Mouse (Mus musculus) C2C12 (cell line): ENCODE results near the gene Mrpl57. TPM values are rescaled to one million over a fixed set of nuclear protein-coding genes. Genes with fewer than 3 reads are reported as not detected.
A peak's percentile ranks its signal among the peaks of the same experiment; 100 is the strongest.

ENCODE experiments used
- H3K27me3 ChIP-seq: one replicate; pipeline ENCODE4 v1.6.1; 2011; ENCODE audit not compliant: control insufficient read depth, insufficient read depth, insufficient read length
- H3K36me3 ChIP-seq: one replicate; pipeline ENCODE4 v1.6.1; 2011; ENCODE audit not compliant: control insufficient read depth, insufficient read depth
- H3K4me3 ChIP-seq: one replicate; pipeline ENCODE4 v1.5.1; 2011; ENCODE audit warnings: mild to moderate bottlenecking, control low read depth; ENCODE audit not compliant: poor library complexity, insufficient read depth, severe bottlenecking
- H3K79me2 ChIP-seq: one replicate; pipeline ENCODE4 v1.6.1; 2011; ENCODE audit not compliant: control insufficient read depth, insufficient read depth
- H3K79me3 ChIP-seq: one replicate; pipeline ENCODE4 v1.6.1; 2011; ENCODE audit warnings: low read depth, control low read depth
- H3ac ChIP-seq: one replicate; pipeline ENCODE3; 2011; ENCODE audit warnings: low read depth; ENCODE audit not compliant: control insufficient read depth, insufficient read length
- CEBPB ChIP-seq: IDR thresholded peaks from one replicate; pipeline ENCODE4 v1.6.1; 2011; ENCODE audit warnings: low read depth, mild to moderate bottlenecking, control low read depth, moderate library complexity
- CTCF ChIP-seq: IDR thresholded peaks from one replicate; pipeline ENCODE4 v1.5.1; 2011; ENCODE audit not compliant: control insufficient read depth, insufficient read depth, insufficient read length
- FOSL1 ChIP-seq: IDR thresholded peaks from one replicate; pipeline ENCODE4 v1.8.0; 2011; ENCODE audit warnings: mild to moderate bottlenecking, low read length; ENCODE audit not compliant: poor library complexity, insufficient read depth, severe bottlenecking
- MAX ChIP-seq: IDR thresholded peaks from one replicate; pipeline ENCODE4 v1.6.1; 2011; ENCODE audit warnings: mild to moderate bottlenecking, control low read depth
- MYOD1 ChIP-seq: IDR thresholded peaks from one replicate; pipeline ENCODE4 v1.6.1; 2011; ENCODE audit warnings: low read depth; ENCODE audit not compliant: control insufficient read depth, insufficient read length
- MYOG ChIP-seq: IDR thresholded peaks from one replicate; pipeline ENCODE4 v1.6.1; 2011; ENCODE audit not compliant: control insufficient read depth, insufficient read length; ENCODE audit errors: extremely low read depth
- USF1 ChIP-seq: IDR thresholded peaks from one replicate; pipeline ENCODE4 v1.6.1; 2011; ENCODE audit warnings: low read depth, mild to moderate bottlenecking, control low read depth, moderate library complexity
- long read RNA-seq, 2 experiments: library from polyadenylated mRNA; unstranded; transcript quantifications; one replicate each; pipeline ENCODE4 v2.0.0; 2019 to 2020
- polyA plus RNA-seq: library from polyadenylated mRNA; unstranded; fragments of >200 nt; fragmentation: generic; extraction: Trizol; gene quantifications from one replicate; pipeline ENCODE4 v1.2.1, GENCODE M21; 2012; ENCODE audit warnings: missing spikeins

Mrpl57 gene
- polyA plus RNA-seq, result 137 TPM
- long read RNA-seq, experiment 1, transcript Mrpl57-201 (2 exons, 2,877 nt), result major isoform, 34 of 46 reads
- long read RNA-seq, experiment 1, transcript Mrpl57-202 (1 exons, 519 nt), result minor isoform, 9 of 46 reads
- long read RNA-seq, experiment 1, partial matches to known transcripts, result 0 of 46 reads
- long read RNA-seq, experiment 1, other reads (novel, unspliced or antisense), result 3 of 46 reads
- long read RNA-seq, experiment 2, transcript Mrpl57-201 (2 exons, 2,877 nt), result major isoform, 5 of 9 reads
- long read RNA-seq, experiment 2, partial matches to known transcripts, result 0 of 9 reads
- long read RNA-seq, experiment 2, other reads (novel, unspliced or antisense), result 1 of 9 reads

DNA sequence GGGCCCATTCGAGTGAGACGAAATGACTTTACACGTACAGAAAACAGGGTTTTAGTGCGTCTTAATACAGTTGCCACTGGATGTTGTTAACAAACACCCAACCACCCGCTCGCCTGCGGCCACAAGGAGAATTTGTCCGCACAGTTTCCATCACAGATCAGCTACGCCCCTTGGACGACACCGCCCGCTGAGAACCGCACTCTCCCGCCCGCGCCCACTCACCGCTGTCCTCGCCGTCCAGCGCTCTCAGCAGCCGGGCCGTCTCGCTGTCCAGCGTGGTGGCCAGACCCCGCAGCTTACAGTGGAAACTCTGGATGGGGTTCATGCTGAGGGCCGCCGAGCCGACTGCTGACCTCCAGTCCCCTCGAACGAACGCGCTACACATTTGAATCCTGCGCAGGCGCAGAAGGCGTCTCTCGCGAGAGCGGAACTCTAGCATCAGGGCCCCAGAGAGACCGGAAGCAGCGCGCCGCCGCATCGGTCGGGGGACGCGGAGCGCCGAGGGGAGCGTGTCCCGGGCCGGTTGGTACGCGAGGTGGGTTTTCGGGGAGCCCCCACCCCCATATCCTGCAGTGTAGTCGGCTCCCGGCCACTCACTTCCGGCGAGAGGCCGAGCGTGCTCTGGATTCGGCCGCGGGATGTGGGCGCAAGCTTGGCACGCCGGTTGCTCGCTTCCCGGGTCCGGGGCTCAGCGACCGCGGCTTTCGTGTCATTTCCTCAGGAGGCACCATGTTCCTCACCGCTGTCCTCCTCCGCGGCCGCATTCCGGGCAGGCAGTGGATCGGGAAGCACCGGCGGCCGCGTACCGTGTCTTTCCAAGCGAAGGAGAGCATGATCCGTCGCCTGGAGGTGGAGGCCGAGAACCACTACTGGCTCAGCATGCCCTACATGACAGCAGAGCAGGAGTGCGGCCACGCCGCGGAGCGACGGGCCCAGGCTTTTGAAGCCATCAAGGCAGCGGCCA is at the start of gene Mrpl57, which contains the start of gene Ska3:
Gene Mrpl57 (plus strand): TSS at position 447 of the 964 bp plus-strand sequence.
Gene Ska3 (minus strand): TSS at position 398 of the 964 bp plus-strand sequence.
- H3K79me3 ChIP-seq, result peaks cover 44% of the 10 kb centered on the region
- peaks cover 56% of the 10 kb centered on the region for H3K79me2 ChIP-seq
- peak within 1 kb of the TSS; percentile 91 for H3ac ChIP-seq
- H3K4me3 ChIP-seq, result peak within 1 kb of the TSS; percentile 71
- peaks cover 25% of the 10 kb centered on the region for H3K36me3 ChIP-seq
- no peaks in the 10 kb centered on the region for H3K27me3 ChIP-seq
- TF ChIP-seq MAX (peak; percentile 83), FOSL1 (no peak)

DNA sequence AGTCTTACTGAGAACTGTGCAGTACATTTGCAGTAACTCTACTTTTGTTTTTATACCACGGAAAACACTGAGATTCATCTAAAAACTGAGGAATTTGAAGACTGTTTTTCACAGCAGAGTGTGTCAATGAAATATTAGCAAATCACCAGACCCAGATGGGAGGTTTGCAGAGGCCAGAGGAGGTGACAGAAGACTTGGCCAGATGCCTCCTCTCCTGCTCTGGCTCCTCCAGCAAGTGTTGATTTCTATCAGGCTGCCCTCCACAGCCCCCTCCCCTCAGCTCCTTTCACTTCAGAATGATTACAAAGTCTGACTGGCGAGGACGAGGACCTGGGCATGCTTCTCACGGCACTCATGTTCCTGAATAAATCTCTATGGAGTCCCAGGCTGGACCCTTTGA is 38.6 kb upstream of the Mrpl57 start:
- no peaks in the 10 kb centered on the region for H3K79me2 ChIP-seq
- H3K4me3 ChIP-seq, result no peak overlapping the region
- H3K36me3 ChIP-seq, result no peaks in the 10 kb centered on the region
- H3K27me3 ChIP-seq, result no peaks in the 10 kb centered on the region
- no peak overlapping the region for H3ac ChIP-seq
- TF ChIP-seq FOSL1 (no peak), CTCF (no peak), MYOD1 (no peak), CEBPB (no peak), MAX (no peak), MYOG (no peak), USF1 (no peak)
- no peaks in the 10 kb centered on the region for H3K79me3 ChIP-seq

DNA sequence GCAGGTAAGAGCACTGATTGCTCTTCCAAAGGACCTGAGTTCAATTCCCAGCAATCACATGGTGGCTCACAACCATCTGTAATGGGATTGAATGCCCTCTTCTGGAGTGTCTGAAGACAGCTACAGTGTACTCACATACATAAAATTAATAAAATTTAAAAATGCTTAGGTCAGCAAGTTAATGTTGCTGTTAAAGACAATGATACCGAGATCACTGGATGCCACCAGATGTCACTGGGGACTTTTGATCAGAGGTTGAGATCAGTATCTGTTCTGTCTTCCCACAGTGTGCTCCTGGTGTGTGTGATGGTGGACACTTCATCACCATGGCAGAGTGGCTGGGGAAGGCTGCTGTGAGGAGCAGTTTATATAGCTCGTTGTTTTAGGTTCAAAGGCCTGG is 36.7 kb upstream of the Mrpl57 start:
- TF ChIP-seq FOSL1 (no peak), MAX (no peak), MYOD1 (no peak), CTCF (no peak), CEBPB (no peak), USF1 (no peak), MYOG (no peak)
- H3ac ChIP-seq, result no peak overlapping the region
- no peaks in the 10 kb centered on the region for H3K36me3 ChIP-seq

DNA sequence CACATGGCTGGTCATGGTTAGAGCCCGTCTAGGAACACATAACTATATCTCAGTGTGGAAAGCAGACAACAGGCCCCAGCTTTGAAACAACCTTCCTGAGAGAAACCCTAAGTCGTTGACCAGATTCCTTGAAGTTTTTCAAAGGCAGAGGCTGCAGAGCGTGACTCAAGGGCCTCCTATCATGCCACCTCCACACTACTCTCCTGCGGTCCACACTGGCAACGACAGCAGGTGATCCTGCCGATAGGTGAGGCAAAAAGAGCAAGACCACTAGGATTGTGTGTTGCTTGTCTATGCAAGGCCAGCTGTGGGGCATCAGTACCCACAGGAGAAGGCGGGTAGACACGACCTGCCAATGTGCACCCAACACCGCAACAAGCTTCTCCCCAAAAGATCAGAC is 36.3 kb upstream of the Mrpl57 start:
- no peaks in the 10 kb centered on the region for H3K79me2 ChIP-seq
- no peaks in the 10 kb centered on the region for H3K36me3 ChIP-seq
- TF ChIP-seq CTCF (no peak), FOSL1 (no peak), CEBPB (no peak)
- no peaks in the 10 kb centered on the region for H3K79me3 ChIP-seq
- no peak overlapping the region for H3K4me3 ChIP-seq
- H3K27me3 ChIP-seq, result no peaks in the 10 kb centered on the region
- no peak overlapping the region for H3ac ChIP-seq

More for the DNA sequence above, 36.7 kb upstream of the Mrpl57 start:
- Histone ChIP-seq H3K27me3 (no peaks in the 10 kb centered on the region), H3K79me3 (no peaks in the 10 kb centered on the region), H3K4me3 (no peak overlapping the region), H3K79me2 (no peaks in the 10 kb centered on the region)

DNA sequence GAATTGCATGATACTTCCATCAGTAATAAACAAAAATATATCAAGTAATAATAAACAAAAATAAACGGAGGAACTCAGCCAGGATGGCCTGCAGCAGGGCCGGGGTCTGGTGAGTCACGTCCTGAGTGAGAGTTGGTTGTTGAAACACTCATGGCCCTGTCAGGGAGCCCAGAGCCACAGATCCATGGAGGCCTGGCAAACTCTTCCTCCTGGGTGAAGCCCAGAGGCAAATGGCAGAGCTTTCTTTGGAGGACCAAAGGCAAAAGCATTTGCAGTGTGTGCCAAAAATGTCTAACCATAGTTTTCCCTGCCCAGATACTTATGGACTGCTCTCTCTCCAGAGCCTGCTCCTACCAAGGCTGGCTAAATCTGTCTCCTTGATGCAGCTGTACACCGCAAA is 34.9 kb upstream of the Mrpl57 start:
- no peaks in the 10 kb centered on the region for H3K27me3 ChIP-seq

More for the DNA sequence above, 34.9 kb upstream of the Mrpl57 start:
- Histone ChIP-seq H3K79me2 (no peaks in the 10 kb centered on the region), H3K36me3 (no peaks in the 10 kb centered on the region), H3K4me3 (no peak overlapping the region), H3ac (no peak overlapping the region), H3K79me3 (no peaks in the 10 kb centered on the region)
- TF ChIP-seq CEBPB, result no peak
- TF ChIP-seq FOSL1, result no peak
- TF ChIP-seq USF1, result no peak
- no peak for TF ChIP-seq CTCF
- TF ChIP-seq MYOD1, result no peak
- TF ChIP-seq MAX, result no peak
- no peak for TF ChIP-seq MYOG
